Mouse (Mus musculus): ENCODE data around the gene Mtmr14. TPM values are rescaled to one million over a fixed set of nuclear protein-coding genes. Genes with fewer than 3 reads are reported as not detected.

Mtmr14 gene
- total and polyA plus RNA-seq, 3 experiments = 63.9 to 88.0 (median 81.0) TPM

DNA sequence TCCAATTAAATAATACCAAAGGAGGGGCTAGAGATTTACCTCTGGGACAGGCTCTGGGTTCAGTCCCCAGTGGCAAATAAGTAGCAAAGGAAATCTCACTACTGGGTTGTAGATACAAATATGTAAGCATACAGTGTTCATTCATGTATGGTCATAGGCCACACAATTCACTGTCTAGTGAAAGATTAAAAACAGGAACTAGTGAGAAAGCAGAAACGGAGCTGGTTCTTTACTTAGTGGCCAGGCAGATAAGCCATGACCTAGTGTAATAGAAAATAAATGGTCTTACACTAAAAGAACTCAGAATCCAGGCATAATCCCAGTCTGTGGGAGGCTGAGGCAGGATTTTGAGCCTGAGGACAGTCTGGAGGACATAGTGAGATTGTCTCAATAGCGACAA, 7.9 kb downstream of the Mtmr14 start:
- H3K4me1 ChIP-seq (ENCODE audit: control insufficient read depth in 1 of 2, insufficient read depth in 2 of 2) = peaks cover 9 to 78% of the 10 kb centered on the region in 2 experiments
- no peak overlapping the region; the same call in 1 of the 2 replicates for H3K9ac ChIP-seq (ENCODE audit: insufficient read depth, low read depth)
- in situ Hi-C loops (cut with MboI; ENCODE audit: low pct_ligation_motif_present, low pct_unique_long_range_greater_than_20kb, low sequenced_read_pairs) (no loop called here), dilution Hi-C loops (cut with MboI; ENCODE audit: extremely low pct_ligation_motif_present, extremely low pct_unique_long_range_greater_than_20kb, low sequenced_read_pairs) (no loop called here)
- H3K27me3 ChIP-seq (replicated peaks) = no peaks in the 10 kb centered on the region
- H3K79me2 ChIP-seq (replicated peaks; ENCODE audit: control insufficient read depth, extremely low read depth, insufficient read depth, poor library complexity, severe bottlenecking) = peaks cover 21% of the 10 kb centered on the region
- H3K27ac ChIP-seq (ENCODE audit: insufficient read depth, low read depth) = no peak overlapping the region
- no peak overlapping the region for H3K4me2 ChIP-seq (ENCODE audit: insufficient read depth, low read depth, poor library complexity, severe bottlenecking)
- DNase-seq (ENCODE audit: extremely low read depth) = no peak
- no peaks in the 10 kb centered on the region for H3K9me3 ChIP-seq (replicated peaks; ENCODE audit: low read length)
- no peak overlapping the region for H3K4me3 ChIP-seq (replicated peaks in 1 of 3; ENCODE audit: low read depth in 2 of 3, low read length in 2 of 3, poor library complexity in 1 of 3)
- peaks cover 53 to 89% of the 10 kb centered on the region in 2 experiments for H3K36me3 ChIP-seq (replicated peaks in 1 of 2; ENCODE audit: control insufficient read depth in 1 of 2, insufficient read depth in 1 of 2, low read length in 1 of 2)
- TF ChIP-seq MEF2A (IDR thresholded peaks at IDR 0.05; ENCODE audit: borderline replicate concordance, low read depth, low read length) (no peak), BHLHE40 (IDR thresholded peaks at IDR 0.05; ENCODE audit: low read depth, low read length) (no peak), ETS1 (conservative IDR thresholded peaks at IDR 0.05; ENCODE audit: low read depth, low read length) (no peak), USF1 (IDR thresholded peaks at IDR 0.05; ENCODE audit: low read depth, low read length) (no peak), SIN3A (IDR thresholded peaks at IDR 0.05; ENCODE audit: low read length) (no peak), TBP (conservative IDR thresholded peaks at IDR 0.05; ENCODE audit: low read depth, low read length) (no peak), HCFC1 (IDR thresholded peaks at IDR 0.05; ENCODE audit: low read depth, low read length) (no peak), TCF12 (IDR thresholded peaks at IDR 0.05; ENCODE audit: low read depth, low read length) (no peak), ZNF384 (IDR thresholded peaks at IDR 0.05; ENCODE audit: low read depth, low read length) (no peak), MAX (IDR thresholded peaks at IDR 0.05; ENCODE audit: low read length) (no peak), MXI1 (IDR thresholded peaks at IDR 0.05; ENCODE audit: low read depth, low read length) (no peak), RAD21 (IDR thresholded peaks at IDR 0.05; ENCODE audit: low read depth, low read length) (no peak), ZKSCAN1 (IDR thresholded peaks at IDR 0.05; ENCODE audit: borderline replicate concordance, low read depth, low read length) (no peak), CHD2 (IDR thresholded peaks at IDR 0.05; ENCODE audit: low read length) (no peak), ZMIZ1 (IDR thresholded peaks at IDR 0.05; ENCODE audit: low read depth, low read length) (no peak), MAZ (IDR thresholded peaks at IDR 0.05; ENCODE audit: low read depth, low read length) (no peak), IRF4 (IDR thresholded peaks at IDR 0.05; ENCODE audit: low read depth, low read length) (no peak), PAX5 (IDR thresholded peaks at IDR 0.05; ENCODE audit: low read length) (no peak)

DNA sequence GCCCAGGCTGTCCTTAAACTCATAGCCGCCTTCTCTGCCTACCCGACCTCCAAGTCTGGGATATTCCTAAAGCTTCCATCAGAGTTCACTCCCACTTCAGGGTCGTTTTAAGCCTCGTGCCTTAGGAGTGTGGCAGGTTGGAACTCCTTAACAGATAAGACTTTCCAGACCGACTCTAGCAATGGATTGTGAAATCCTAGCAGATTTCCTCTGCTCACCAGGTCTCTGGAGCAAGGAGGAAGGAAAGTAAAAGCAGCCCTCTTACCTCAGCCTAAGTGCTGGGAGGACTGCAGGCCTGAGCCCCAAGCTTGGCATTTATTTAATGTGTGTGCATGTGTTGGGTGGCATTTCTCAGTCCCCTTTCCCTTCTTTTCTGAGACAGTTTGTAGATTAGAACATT, 13.1 kb downstream of the Mtmr14 start:
- no peak for DNase-seq (ENCODE audit: extremely low read depth)
- dilution Hi-C loops (cut with MboI; ENCODE audit: extremely low pct_ligation_motif_present, extremely low pct_unique_long_range_greater_than_20kb, low sequenced_read_pairs) = no loop called here
- Histone ChIP-seq H3K9me3 (replicated peaks; ENCODE audit: low read length) (peaks cover 3% of the 10 kb centered on the region), H3K27me3 (replicated peaks) (no peaks in the 10 kb centered on the region), H3K79me2 (replicated peaks; ENCODE audit: control insufficient read depth, extremely low read depth, insufficient read depth, poor library complexity, severe bottlenecking) (peaks cover 17% of the 10 kb centered on the region), H3K27ac (ENCODE audit: insufficient read depth, low read depth) (no peak overlapping the region), H3K4me3 (replicated peaks in 1 of 3; ENCODE audit: low read depth in 2 of 3, low read length in 2 of 3, poor library complexity in 1 of 3) (no peak overlapping the region), H3K9ac (ENCODE audit: insufficient read depth, low read depth) (no peak overlapping the region), H3K4me2 (ENCODE audit: insufficient read depth, low read depth, poor library complexity, severe bottlenecking) (no peak overlapping the region), H3K36me3 (replicated peaks in 1 of 2; ENCODE audit: control insufficient read depth in 1 of 2, insufficient read depth in 1 of 2, low read length in 1 of 2) (peaks cover 65 to 98% of the 10 kb centered on the region in 2 experiments), H3K4me1 (ENCODE audit: control insufficient read depth in 1 of 2, insufficient read depth in 2 of 2) (peaks cover 5 to 38% of the 10 kb centered on the region in 2 experiments)
- TF ChIP-seq MEF2A (IDR thresholded peaks at IDR 0.05; ENCODE audit: borderline replicate concordance, low read depth, low read length) (no peak), TBP (conservative IDR thresholded peaks at IDR 0.05; ENCODE audit: low read depth, low read length) (no peak), UBTF (IDR thresholded peaks at IDR 0.05; ENCODE audit: low read depth, low read length) (no peak), POLR2AphosphoS2 (IDR thresholded peaks at IDR 0.05; ENCODE audit: low read depth, low read length) (no peak), RCOR1 (conservative IDR thresholded peaks at IDR 0.05; ENCODE audit: low read depth, low read length) (no peak)
- in situ Hi-C loops (cut with MboI; ENCODE audit: low pct_ligation_motif_present, low pct_unique_long_range_greater_than_20kb, low sequenced_read_pairs) = no loop called here
